Mouse (Mus musculus): Measurements from ENCODE around the gene Rnf111.

Gene Rnf111

GRCm38 (mm10) chr9:70396083-70396482 is 107.4 kb downstream of the Rnf111 start:
- DNase-seq (ENCODE audit: low spot score in 2 of 2) = no peak

GRCm38 (mm10) chr9:70395617-70396016 is 107.9 kb downstream of the Rnf111 start:
- DNase-seq (ENCODE audit: low spot score in 2 of 2) = no peak

- DNase-seq (ENCODE audit: low spot score in 2 of 2) = peak; percentile 9 to 16
These were observed 111.0 kb downstream of the Rnf111 start for GRCm38 (mm10) chr9:70392563-70392907.

- no peak for DNase-seq (ENCODE audit: low spot score in 2 of 2)
These were observed 111.6 kb downstream of the Rnf111 start for GRCm38 (mm10) chr9:70391660-70392562.

- DNase-seq (ENCODE audit: low spot score in 2 of 2) = no peak
These were observed 112.5 kb downstream of the Rnf111 start for GRCm38 (mm10) chr9:70391042-70391441.

GRCm38 (mm10) chr9:70389548-70389947 is 114.0 kb downstream of the Rnf111 start:
- DNase-seq (ENCODE audit: low spot score in 2 of 2) = no peak

GRCm38 (mm10) chr9:70387410-70388119 is 116.0 kb downstream of the Rnf111 start:
- no peak for DNase-seq (ENCODE audit: low spot score in 2 of 2)

GRCm38 (mm10) chr9:70384958-70385728 is 118.4 kb downstream of the Rnf111 start:
- DNase-seq (ENCODE audit: low spot score in 2 of 2) = no peak

- no peak for DNase-seq (ENCODE audit: low spot score in 2 of 2)
These were observed 119.0 kb downstream of the Rnf111 start for GRCm38 (mm10) chr9:70384494-70384893.

GRCm38 (mm10) chr9:70383750-70384149 is 119.8 kb downstream of the Rnf111 start:
- DNase-seq (ENCODE audit: low spot score in 2 of 2) = no peak

- DNase-seq (ENCODE audit: low spot score in 2 of 2) = no peak
These were observed 121.4 kb downstream of the Rnf111 start for GRCm38 (mm10) chr9:70382091-70382490.

GRCm38 (mm10) chr9:70379502-70380467 is 123.7 kb downstream of the Rnf111 start:
- no peak for DNase-seq (ENCODE audit: low spot score in 2 of 2)

Measured in spleen, postnatal 36 days (tissue).